Mouse (Mus musculus) CD4-positive naive resting alpha-beta T cell, adult 57 days (primary cell): ENCODE results near the gene Rab9. TPM values are rescaled to one million over a fixed set of nuclear protein-coding genes. Genes with fewer than 3 reads are reported as not detected.

Experiments used
- total RNA-seq: library from RNA; stranded (reverse); gene quantifications from one replicate; pipeline ENCODE4 v1.2.4, GENCODE M21; 2023

Rab9 gene
- total RNA-seq: 19.1 TPM

GRCm38 (mm10) chrX:166479365-166479983, at the start of gene Rab9:
Gene Rab9 (minus strand): TSS chrX:166479867.

GRCm38 (mm10) chrX:166518345-166518744, 38.7 kb upstream of the Rab9 start, which contains the start of gene Tceanc:
Gene Tceanc (minus strand): TSS chrX:166518567.

GRCm38 (mm10) chrX:166440616-166441063, 39.0 kb downstream of the Rab9 start, which contains the start of gene Ofd1:
Gene Ofd1 (minus strand): TSS chrX:166440704.

GRCm38 (mm10) chrX:166440036-166440615, 39.5 kb downstream of the Rab9 start, which contains the start of gene Trappc2:
Gene Trappc2 (plus strand): TSS chrX:166440574.

Other genes starting within 250 kb of the Rab9 start
- 0.80 TPM for gene Gpm6b, start 241.0 kb downstream of the Rab9 start, total RNA-seq
- gene Trappc2, start 39.3 kb downstream of the Rab9 start, total RNA-seq: 6.7 TPM
- gene Ofd1, start 39.2 kb downstream of the Rab9 start, total RNA-seq: 13.6 TPM
- gene Tceanc, start 38.7 kb upstream of the Rab9 start, total RNA-seq: 5.0 TPM
- 0.68 TPM for gene Egfl6, start 105.9 kb upstream of the Rab9 start, total RNA-seq